Mouse (Mus musculus) midbrain, embryonic 10.5 days (tissue): ENCODE results near the gene Dpp8. TPM values are rescaled to one million over a fixed set of nuclear protein-coding genes. Genes with fewer than 3 reads are reported as not detected.

Source experiments
- polyA plus RNA-seq: library from polyadenylated mRNA; unstranded; fragments of >200 nt; fragmentation: Nextera tagmentation; extraction: Ambion mirVana; gene quantifications from 2 replicates; pipeline ENCODE4 v1.2.1, GENCODE M21; 2016

Dpp8 gene
- polyA plus RNA-seq, 1 experiment from 2014 or later: 37.6 TPM

Other genes with a start within 250 kb of the Dpp8 start
- 6.7 and 8.1 TPM in 2 replicates for gene Dennd4a, start 221.1 kb upstream of the Dpp8 start, polyA plus RNA-seq
- gene Slc24a1, start 80.8 kb upstream of the Dpp8 start, polyA plus RNA-seq: 0.02 TPM in 1 of 2 replicates, not detected in the other
- gene Ints14, start 71.5 kb upstream of the Dpp8 start, polyA plus RNA-seq: 69.7 and 74.0 TPM in 2 replicates
- gene Hacd3, start 10.7 kb upstream of the Dpp8 start, polyA plus RNA-seq: 110 and 123 TPM in 2 replicates
- gene Igdcc4, start 69.1 kb downstream of the Dpp8 start, polyA plus RNA-seq: 8.9 and 12.6 TPM in 2 replicates
- 334 and 450 TPM in 2 replicates for gene Igdcc3, start 108.8 kb downstream of the Dpp8 start, polyA plus RNA-seq
- 7.2 and 7.9 TPM in 2 replicates for gene Parp16, start 162.9 kb downstream of the Dpp8 start, polyA plus RNA-seq
- 0.04 and 0.17 TPM in 2 replicates for gene Cilp, start 232.8 kb downstream of the Dpp8 start, polyA plus RNA-seq